Mouse (Mus musculus): ENCODE results near the gene Trcg1. TPM values are rescaled to one million over a fixed set of nuclear protein-coding genes. Genes with fewer than 3 reads are reported as not detected.

Gene Trcg1
- polyA plus RNA-seq, 1 experiment from 2014 or later: not detected

DNA sequence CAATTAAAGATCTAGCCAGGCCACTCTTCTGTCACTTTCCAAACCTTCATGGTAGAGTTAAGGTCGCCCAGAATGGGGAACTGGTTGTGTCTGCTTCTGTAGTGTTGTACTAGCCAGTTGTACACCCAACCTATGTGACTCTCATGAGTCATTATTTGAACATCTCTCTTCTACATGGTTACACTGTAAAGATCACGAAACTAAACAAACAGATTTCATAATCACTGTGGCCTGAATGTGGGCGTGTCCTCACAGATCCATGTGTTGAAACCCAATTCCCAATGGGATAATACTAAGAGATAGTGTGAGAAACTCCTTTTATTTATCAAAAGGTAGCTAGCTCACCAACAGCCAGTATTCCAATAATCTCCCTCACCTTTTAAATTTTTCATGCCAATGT lies 59.3 kb downstream of the Trcg1 start:
- Histone ChIP-seq H3K4me1 (replicated peaks) (peaks cover 4% of the 10 kb centered on the region; the same call in 1 of the 2 replicates), H3K27me3 (ENCODE audit: insufficient read depth, poor library complexity, severe bottlenecking) (no peaks in the 10 kb centered on the region), H3K9me3 (no peaks in the 10 kb centered on the region), H3K27ac (no peak overlapping the region), H3K4me3 (no peak overlapping the region), H3K36me3 (no peaks in the 10 kb centered on the region)
- 86% methylated on average over 3 of the region's 3 CpGs for WGBS
- no peak for DNase-seq (ENCODE audit: low spot score)

DNA sequence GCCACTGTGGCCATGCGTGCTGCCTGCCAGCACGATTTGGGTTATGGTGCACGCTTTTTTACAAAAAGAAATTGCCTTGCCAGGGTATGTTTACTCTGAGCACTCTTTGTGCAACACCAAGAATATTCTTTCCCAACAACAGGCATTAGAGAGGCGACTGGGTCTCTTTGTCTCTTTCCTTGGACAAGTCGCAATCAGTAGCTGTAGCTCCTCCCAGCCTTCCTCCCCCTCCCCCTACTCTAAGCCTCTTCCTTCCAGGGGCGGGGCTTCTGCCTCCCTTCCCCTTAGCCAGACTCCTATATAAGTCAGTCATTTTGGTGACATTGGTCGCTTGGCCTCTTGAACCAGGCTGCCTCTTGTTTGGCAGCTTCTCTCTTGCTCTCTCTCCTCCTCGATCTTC lies 59.9 kb downstream of the Trcg1 start:
- 68% methylated on average over 8 of the region's 8 CpGs for WGBS
- DNase-seq (ENCODE audit: low spot score): no peak
- no peak overlapping the region for H3K4me3 ChIP-seq
- H3K9me3 ChIP-seq: no peaks in the 10 kb centered on the region
- H3K27ac ChIP-seq: no peak overlapping the region
- H3K27me3 ChIP-seq (ENCODE audit: insufficient read depth, poor library complexity, severe bottlenecking): no peaks in the 10 kb centered on the region
- no peaks in the 10 kb centered on the region for H3K36me3 ChIP-seq
- H3K4me1 ChIP-seq (replicated peaks): peaks cover 4% of the 10 kb centered on the region; the same call in 1 of the 2 replicates

DNA sequence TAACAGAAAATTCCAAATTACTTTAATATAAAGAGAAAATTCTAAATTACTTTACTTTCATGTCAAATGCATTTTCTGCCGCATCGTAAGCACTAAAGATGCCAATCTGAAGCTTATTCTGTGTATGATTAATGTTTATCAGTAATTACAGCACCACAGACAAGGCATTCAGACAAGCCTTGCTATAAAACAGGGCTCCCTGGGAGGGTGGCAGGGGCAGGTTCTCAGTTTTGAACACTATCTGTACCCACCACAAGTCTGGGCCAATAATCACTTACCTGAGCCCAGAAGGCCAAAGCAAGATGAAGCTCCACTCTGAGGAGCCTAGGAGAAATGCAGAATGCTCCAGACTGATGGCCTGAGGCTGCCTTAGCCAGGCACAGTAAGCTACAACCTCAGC lies 61.6 kb downstream of the Trcg1 start:
- Histone ChIP-seq H3K27me3 (ENCODE audit: insufficient read depth, poor library complexity, severe bottlenecking) (no peaks in the 10 kb centered on the region), H3K4me3 (no peak overlapping the region), H3K27ac (no peak overlapping the region), H3K4me1 (replicated peaks) (peaks cover 4% of the 10 kb centered on the region; the same call in 1 of the 2 replicates), H3K9me3 (no peaks in the 10 kb centered on the region), H3K36me3 (no peaks in the 10 kb centered on the region)
- WGBS: 97% methylated on average over 2 of the region's 2 CpGs
- DNase-seq (ENCODE audit: low spot score): no peak

Other genes starting within 250 kb of the Trcg1 start
- 20.5 and 21.4 TPM in 2 replicates for gene Ptpn9, start 241.6 kb upstream of the Trcg1 start, polyA plus RNA-seq (2016; fragmentation: Nextera tagmentation; extraction: Ambion mirVana)
- gene Sin3a, start 164.5 kb upstream of the Trcg1 start, polyA plus RNA-seq (2016; fragmentation: Nextera tagmentation; extraction: Ambion mirVana): 46.7 and 51.0 TPM in 2 replicates
- gene Man2c1, start 105.9 kb upstream of the Trcg1 start, polyA plus RNA-seq (2016; fragmentation: Nextera tagmentation; extraction: Ambion mirVana): 58.7 and 62.5 TPM in 2 replicates
- 6.3 and 8.0 TPM in 2 replicates for gene Neil1, start 88.3 kb upstream of the Trcg1 start, polyA plus RNA-seq (2016; fragmentation: Nextera tagmentation; extraction: Ambion mirVana)
- 110 and 134 TPM in 2 replicates for gene Commd4, start 78.2 kb upstream of the Trcg1 start, polyA plus RNA-seq (2016; fragmentation: Nextera tagmentation; extraction: Ambion mirVana)
- 9.5 and 10.9 TPM in 2 replicates for gene 1700017B05Rik, start 26.1 kb downstream of the Trcg1 start, polyA plus RNA-seq (2016; fragmentation: Nextera tagmentation; extraction: Ambion mirVana)
- 19.8 and 23.5 TPM in 2 replicates for gene Ppcdc, start 203.6 kb downstream of the Trcg1 start, polyA plus RNA-seq (2016; fragmentation: Nextera tagmentation; extraction: Ambion mirVana)
- 18.2 and 28.9 TPM in 2 replicates for gene Scamp5, start 231.5 kb downstream of the Trcg1 start, polyA plus RNA-seq (2016; fragmentation: Nextera tagmentation; extraction: Ambion mirVana)